Mouse (Mus musculus) hindbrain, embryonic 14.5 days (tissue): Measurements from ENCODE around the gene Stxbp5. TPM values are rescaled to one million over a fixed set of nuclear protein-coding genes. Genes with fewer than 3 reads are reported as not detected.

Experiments
- ATAC-seq: fragments of 200-750 bp; cut with Nextera tagmentation; 2 replicates; pipeline ENCODE4 v1.8.0; 2017; ENCODE audit warnings: moderate number of reproducible peaks, mild to moderate bottlenecking, moderate TSS enrichment, moderate library complexity; ENCODE audit not compliant: low FRiP score
- DNase-seq: peaks from one replicate; pipeline ENCODE4 v3.0.0-alpha.2; 2015; ENCODE audit warnings: low spot score
- H3K27ac ChIP-seq: fragments of 300-500 bp; sonication (generic); 2 replicates; pipeline ENCODE4 v1.5.1; 2014; ENCODE audit warnings: mild to moderate bottlenecking, moderate library complexity
- H3K27me3 ChIP-seq: fragments of 300-500 bp; sonication (generic); 2 replicates; pipeline ENCODE4 v1.6.1; 2014; ENCODE audit warnings: mild to moderate bottlenecking, low read length, mixed read lengths; ENCODE audit not compliant: control insufficient read depth, insufficient read depth
- H3K36me3 ChIP-seq: fragments of 300-500 bp; sonication (generic); replicated peaks from 2 replicates; pipeline ENCODE4 v1.6.1; 2014; ENCODE audit not compliant: control insufficient read depth, insufficient read depth
- H3K4me1 ChIP-seq: fragments of 300-500 bp; sonication (generic); replicated peaks from 2 replicates; pipeline ENCODE4 v1.6.1; 2014; ENCODE audit warnings: antibody characterized with exemption, low read length, mixed read lengths; ENCODE audit not compliant: control insufficient read depth, insufficient read depth
- H3K4me2 ChIP-seq: fragments of 300-500 bp; sonication (generic); replicated peaks from 2 replicates; pipeline ENCODE4 v1.6.1; 2014; ENCODE audit warnings: mild to moderate bottlenecking, moderate library complexity
- H3K4me3 ChIP-seq: fragments of 300-500 bp; sonication (generic); replicated peaks from 2 replicates; pipeline ENCODE4 v1.5.1; 2014; ENCODE audit warnings: mild to moderate bottlenecking, low read length
- H3K9ac ChIP-seq: fragments of 300-500 bp; sonication (generic); 2 replicates; pipeline ENCODE4 v1.6.1; 2014
- H3K9me3 ChIP-seq: fragments of 300-500 bp; sonication (generic); 2 replicates; pipeline ENCODE4 v1.6.1; 2016; ENCODE audit warnings: low read length; ENCODE audit not compliant: control insufficient read depth
- WGBS: fragments of 180-500 bp; shearing (Covaris S2); extraction: QIAGEN DNeasy Blood & Tissue Kit; methylation state at CpG from one replicate; pipeline ENCODE4 v1.1.7; 2014; 5-methylcytosine and 5-hydroxymethylcytosine counted together
- polyA plus RNA-seq: library from polyadenylated mRNA; unstranded; fragments of >200 nt; fragmentation: Nextera tagmentation; extraction: Ambion mirVana; gene quantifications from 2 replicates; pipeline ENCODE4 v1.2.1, GENCODE M21; 2014

Stxbp5 gene
- polyA plus RNA-seq, 1 experiment from 2014 or later = 14.3 TPM

DNA sequence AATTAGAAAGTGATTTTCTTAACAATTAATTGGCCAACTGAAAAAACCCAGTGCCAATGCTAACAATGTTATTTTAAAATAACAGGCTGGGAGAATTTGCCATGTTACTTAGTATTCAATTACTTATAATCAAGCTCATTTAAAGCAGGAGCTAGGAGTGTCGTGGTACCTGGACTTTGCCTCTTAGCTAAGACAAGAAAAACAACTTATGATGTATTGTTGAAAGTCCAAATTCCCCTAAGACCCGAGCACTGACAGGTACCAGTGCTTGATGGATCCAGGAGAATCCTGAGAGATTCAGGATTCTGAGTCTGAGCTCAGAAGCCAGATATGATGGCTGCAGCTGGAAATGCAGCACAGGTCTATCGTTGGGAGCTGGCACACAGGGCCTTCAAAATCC, 71.1 kb downstream of the Stxbp5 start:
- Histone ChIP-seq H3K4me2 (no peak overlapping the region), H3K36me3 (0 out of 2 replicates have a peak, but pooled peaks cover 6% of the 10 kb centered on the region), H3K9ac (no peak overlapping the region), H3K4me3 (no peak overlapping the region), H3K27ac (no peak overlapping the region), H3K9me3 (no peaks in the 10 kb centered on the region), H3K27me3 (no peaks in the 10 kb centered on the region), H3K4me1 (no peaks in the 10 kb centered on the region)
- 90% methylated on average over 3 of the region's 3 CpGs for WGBS
- no peak for ATAC-seq
- no peak for DNase-seq

DNA sequence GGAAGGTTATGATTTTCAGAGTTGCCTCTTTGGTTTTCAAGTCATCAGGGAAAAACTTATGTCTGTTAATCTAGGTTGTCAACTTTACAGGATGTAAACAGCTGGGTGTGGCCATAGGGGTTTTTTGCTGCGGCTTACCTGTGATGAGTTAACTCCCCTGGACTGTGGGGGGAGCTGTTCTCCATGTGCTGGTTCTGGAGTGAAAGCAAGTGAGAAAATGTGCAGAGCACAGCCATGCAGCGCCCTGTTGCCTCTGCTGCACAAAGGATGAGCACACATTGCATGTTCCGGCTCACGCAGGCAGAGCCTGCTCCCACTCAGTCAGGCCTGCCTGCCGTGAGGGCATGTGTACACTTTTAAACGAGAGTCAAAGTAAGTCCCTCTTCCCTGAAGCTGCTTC, 79.6 kb downstream of the Stxbp5 start:
- no peak overlapping the region for H3K9ac ChIP-seq
- no peak overlapping the region for H3K4me2 ChIP-seq
- 67% methylated on average over 6 of the region's 6 CpGs for WGBS
- DNase-seq (no peak), ATAC-seq (no peak)
- H3K36me3 ChIP-seq = peaks cover 4% of the 10 kb centered on the region
- no peaks in the 10 kb centered on the region for H3K9me3 ChIP-seq
- H3K4me1 ChIP-seq = no peaks in the 10 kb centered on the region
- H3K27me3 ChIP-seq = no peaks in the 10 kb centered on the region
- no peak overlapping the region for H3K4me3 ChIP-seq
- no peak overlapping the region for H3K27ac ChIP-seq

DNA sequence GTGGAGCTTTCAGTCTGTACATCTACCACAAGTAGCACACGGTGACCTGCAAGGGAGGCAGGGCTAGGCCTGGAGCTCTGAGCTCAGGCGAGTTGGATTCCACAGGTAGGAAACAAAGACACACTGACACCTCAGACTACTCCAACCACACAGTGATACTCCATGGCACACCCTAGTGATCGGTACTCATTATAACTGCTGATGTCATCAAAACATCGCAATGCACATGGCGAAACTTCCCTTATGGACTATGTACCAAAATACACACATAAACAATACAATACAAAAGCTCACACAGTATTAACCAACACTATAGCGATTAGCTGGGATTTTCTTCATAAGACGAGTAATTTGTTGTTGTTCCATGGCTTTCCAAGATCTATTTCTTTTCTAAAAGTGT, 82.3 kb downstream of the Stxbp5 start:
- no peaks in the 10 kb centered on the region for H3K27me3 ChIP-seq
- H3K36me3 ChIP-seq = peaks cover 8% of the 10 kb centered on the region
- no peaks in the 10 kb centered on the region for H3K9me3 ChIP-seq
- no peak overlapping the region for H3K27ac ChIP-seq
- H3K4me3 ChIP-seq = no peak overlapping the region
- WGBS = 95% methylated on average over 7 of the region's 7 CpGs
- no peaks in the 10 kb centered on the region for H3K4me1 ChIP-seq
- no peak overlapping the region for H3K4me2 ChIP-seq
- DNase-seq (no peak), ATAC-seq (no peak)
- no peak overlapping the region for H3K9ac ChIP-seq

- ATAC-seq (peak; percentile 85; the same call in 1 of the 2 replicates), DNase-seq (peak; percentile 72)
- no peak overlapping the region for H3K27ac ChIP-seq
- no peak overlapping the region for H3K4me2 ChIP-seq
- no peak overlapping the region for H3K4me3 ChIP-seq
- no peaks in the 10 kb centered on the region for H3K4me1 ChIP-seq
- H3K9ac ChIP-seq = no peak overlapping the region
- H3K36me3 ChIP-seq = peaks cover 8% of the 10 kb centered on the region
- no peaks in the 10 kb centered on the region for H3K9me3 ChIP-seq
- H3K27me3 ChIP-seq = no peaks in the 10 kb centered on the region
- 77% methylated on average over 4 of the region's 4 CpGs for WGBS
Measured at GRCm38 (mm10) chr10:9813926-9814325, 87.0 kb downstream of the Stxbp5 start.

GRCm38 (mm10) chr10:9807596-9807995, 93.3 kb downstream of the Stxbp5 start:
- Histone ChIP-seq H3K9ac (no peak overlapping the region), H3K27me3 (no peaks in the 10 kb centered on the region), H3K27ac (no peak overlapping the region), H3K4me3 (no peak overlapping the region), H3K4me2 (no peak overlapping the region), H3K4me1 (no peaks in the 10 kb centered on the region), H3K36me3 (peaks cover 10% of the 10 kb centered on the region), H3K9me3 (no peaks in the 10 kb centered on the region)
- 87% methylated on average over 2 of the region's 2 CpGs for WGBS
- ATAC-seq (no peak), DNase-seq (no peak)

DNA sequence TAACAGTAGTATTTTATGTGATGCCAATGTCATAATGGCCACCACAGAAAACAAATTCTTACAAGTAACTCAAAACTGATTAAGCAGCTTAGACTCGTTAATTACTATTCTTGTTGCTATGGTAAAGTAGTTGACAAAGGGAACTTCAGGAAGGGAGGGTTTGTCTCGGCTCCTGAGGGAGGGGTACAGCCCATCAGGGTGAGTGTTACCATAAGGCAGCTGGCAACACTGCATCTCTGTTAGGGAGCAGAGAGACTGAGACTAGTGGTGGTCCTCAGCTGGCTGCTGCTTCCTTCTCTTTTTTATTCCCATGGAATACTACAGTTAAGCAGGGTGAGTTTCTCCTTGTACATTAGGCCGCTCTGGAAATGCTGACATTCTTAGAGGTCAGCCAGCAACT, 95.5 kb downstream of the Stxbp5 start:
- 47% methylated on average over 3 of the region's 3 CpGs for WGBS

DNA sequence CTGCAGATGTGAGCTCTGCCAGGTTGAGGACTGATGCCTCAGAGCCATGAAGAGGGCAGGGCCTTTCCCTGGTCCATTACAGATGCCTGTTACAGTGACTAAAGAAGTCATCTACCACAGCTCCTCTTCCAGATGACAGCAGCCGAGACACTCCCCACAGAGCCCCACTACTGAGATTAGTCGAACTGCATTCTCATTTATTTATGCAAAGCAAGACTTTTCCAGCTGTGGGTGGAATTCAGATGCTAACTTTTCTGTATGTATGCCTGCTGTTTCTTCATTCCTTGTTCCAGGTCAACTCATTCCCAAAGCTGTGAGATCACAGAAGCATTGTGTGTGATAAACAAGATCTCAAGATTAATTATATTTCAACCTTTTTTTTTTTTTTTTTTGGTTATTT, 97.8 kb downstream of the Stxbp5 start:
- peaks cover 19% of the 10 kb centered on the region for H3K36me3 ChIP-seq
- no peaks in the 10 kb centered on the region for H3K27me3 ChIP-seq
- H3K4me3 ChIP-seq = no peak overlapping the region
- H3K9me3 ChIP-seq = no peaks in the 10 kb centered on the region
- H3K27ac ChIP-seq = no peak overlapping the region
- H3K4me1 ChIP-seq = no peaks in the 10 kb centered on the region
- no peak overlapping the region for H3K4me2 ChIP-seq
- H3K9ac ChIP-seq = no peak overlapping the region
- WGBS = 17% methylated on average over 2 of the region's 2 CpGs
- DNase-seq (no peak), ATAC-seq (no peak)

More for the DNA sequence above, 95.5 kb downstream of the Stxbp5 start:
- no peaks in the 10 kb centered on the region for H3K4me1 ChIP-seq
- no peak overlapping the region for H3K4me3 ChIP-seq
- no peak overlapping the region for H3K4me2 ChIP-seq
- no peak overlapping the region for H3K9ac ChIP-seq
- H3K9me3 ChIP-seq = no peaks in the 10 kb centered on the region
- no peak overlapping the region for H3K27ac ChIP-seq
- no peaks in the 10 kb centered on the region for H3K27me3 ChIP-seq
- DNase-seq = no peak
- H3K36me3 ChIP-seq = peaks cover 10% of the 10 kb centered on the region
- ATAC-seq = no peak

- H3K4me3 ChIP-seq = no peak overlapping the region
- WGBS = 73% methylated on average over 1 of the region's 1 CpGs
Measured at GRCm38 (mm10) chr10:9801571-9801970, 99.3 kb downstream of the Stxbp5 start.

DNA sequence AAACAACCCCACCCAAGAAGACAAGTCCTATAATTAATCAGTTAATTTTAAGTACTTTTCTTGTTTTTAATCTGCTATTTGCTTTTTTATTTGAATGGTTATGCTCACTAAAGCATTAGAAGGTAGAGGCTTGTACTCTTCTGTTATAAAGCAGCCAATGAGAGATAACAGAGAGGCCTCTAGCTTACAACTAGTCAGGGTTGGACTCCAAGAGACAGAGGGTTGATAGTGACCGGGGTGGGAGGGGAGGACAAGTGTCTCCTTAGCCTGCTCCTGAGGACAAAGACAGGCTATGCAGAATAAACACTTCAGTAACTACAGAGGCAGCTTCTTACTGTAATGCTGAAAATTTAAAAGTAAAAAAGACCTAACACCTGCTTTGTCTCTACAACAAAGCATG, 101.8 kb downstream of the Stxbp5 start:
- Histone ChIP-seq H3K4me2 (no peak overlapping the region), H3K9me3 (no peaks in the 10 kb centered on the region), H3K36me3 (peaks cover 32% of the 10 kb centered on the region), H3K4me3 (no peak overlapping the region), H3K27ac (no peak overlapping the region), H3K4me1 (no peaks in the 10 kb centered on the region), H3K9ac (no peak overlapping the region), H3K27me3 (no peaks in the 10 kb centered on the region)
- no peak for DNase-seq
- ATAC-seq = no peak
- WGBS = 90% methylated on average over 1 of the region's 1 CpGs

More at GRCm38 (mm10) chr10:9801571-9801970, 99.3 kb downstream of the Stxbp5 start:
- Histone ChIP-seq H3K4me1 (no peaks in the 10 kb centered on the region), H3K27me3 (no peaks in the 10 kb centered on the region), H3K27ac (no peak overlapping the region), H3K9me3 (no peaks in the 10 kb centered on the region), H3K9ac (no peak overlapping the region), H3K36me3 (peaks cover 28% of the 10 kb centered on the region), H3K4me2 (no peak overlapping the region)
- DNase-seq (no peak), ATAC-seq (no peak)

DNA sequence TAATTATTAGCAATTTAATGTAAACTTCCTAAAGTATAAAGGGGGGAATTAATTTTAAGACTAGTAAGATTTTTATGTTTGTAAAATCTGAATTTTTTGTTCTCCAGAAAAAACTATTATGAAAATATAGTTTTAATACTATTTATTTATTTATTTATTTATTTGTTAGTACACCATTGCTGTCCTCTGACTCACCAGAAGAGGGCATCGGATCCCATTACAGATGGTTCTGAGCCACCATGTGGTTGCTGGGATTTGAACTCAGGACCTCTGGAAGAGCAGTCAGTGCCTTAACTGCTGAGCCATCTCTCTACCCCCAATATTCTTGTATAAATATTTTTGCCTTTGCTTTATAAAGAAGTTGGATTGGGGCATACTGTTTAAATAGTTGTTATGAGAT, 104.5 kb downstream of the Stxbp5 start:
- no peak for ATAC-seq
- 98% methylated on average over 1 of the region's 1 CpGs for WGBS

More for the DNA sequence above, 104.5 kb downstream of the Stxbp5 start:
- Histone ChIP-seq H3K9me3 (no peaks in the 10 kb centered on the region), H3K36me3 (peaks cover 35% of the 10 kb centered on the region), H3K9ac (no peak overlapping the region), H3K4me2 (no peak overlapping the region), H3K27me3 (no peaks in the 10 kb centered on the region), H3K27ac (no peak overlapping the region), H3K4me3 (no peak overlapping the region), H3K4me1 (no peaks in the 10 kb centered on the region)
- DNase-seq = no peak
